Mouse (Mus musculus) olfactory bulb, adult 2 months (tissue): Measurements from ENCODE around the gene Ap2b1.

Experiments used
- CTCF ChIP-seq: fragments of 200-500 bp; IDR thresholded peaks from 2 replicates; pipeline ENCODE4 v1.5.1; 2012; ENCODE audit warnings: low read depth, mild to moderate bottlenecking, low read length, moderate library complexity; ENCODE audit not compliant: insufficient read depth
- POLR2A ChIP-seq: fragments of 200-500 bp; IDR thresholded peaks from 2 replicates; pipeline ENCODE4 v1.6.1; 2012; ENCODE audit warnings: mild to moderate bottlenecking, low read depth, low read length, moderate library complexity; ENCODE audit not compliant: insufficient read depth

GRCm38 (mm10) chr11:83426964-83427363, 128.1 kb downstream of the Ap2b1 start:
- TF ChIP-seq CTCF (no peak), POLR2A (no peak)
